Mouse (Mus musculus) hindbrain, embryonic 10.5 days (tissue): Measurements from ENCODE around the gene Acsbg1. TPM values are rescaled to one million over a fixed set of nuclear protein-coding genes. Genes with fewer than 3 reads are reported as not detected.

Experiments used
- DNase-seq: peaks from one replicate; pipeline ENCODE4 v3.0.0-alpha.2; 2017; ENCODE audit warnings: low spot score
- H3K27ac ChIP-seq: fragments of 300-500 bp; sonication (generic); 2 replicates; pipeline ENCODE4 v1.5.1; 2016; ENCODE audit warnings: mild to moderate bottlenecking, moderate library complexity
- H3K27me3 ChIP-seq: fragments of 300-500 bp; sonication (generic); 2 replicates; pipeline ENCODE4 v1.6.1; 2016; ENCODE audit warnings: mild to moderate bottlenecking; ENCODE audit not compliant: poor library complexity, insufficient read depth, severe bottlenecking
- H3K36me3 ChIP-seq: fragments of 300-500 bp; sonication (generic); 2 replicates; pipeline ENCODE4 v1.6.1; 2016; ENCODE audit warnings: mild to moderate bottlenecking, moderate library complexity
- H3K4me1 ChIP-seq: fragments of 300-500 bp; sonication (generic); replicated peaks from 2 replicates; pipeline ENCODE4 v1.6.1; 2016; ENCODE audit warnings: mild to moderate bottlenecking
- H3K4me3 ChIP-seq: fragments of 300-500 bp; sonication (generic); 2 replicates; pipeline ENCODE4 v1.5.1; 2016; ENCODE audit warnings: mild to moderate bottlenecking, moderate library complexity
- H3K9me3 ChIP-seq: fragments of 300-500 bp; sonication (generic); 2 replicates; pipeline ENCODE4 v1.6.1; 2016; ENCODE audit warnings: mild to moderate bottlenecking, moderate library complexity
- WGBS: fragments of 180-500 bp; shearing (Covaris S2); methylation state at CpG from one replicate; pipeline ENCODE4 v1.1.7; 2016; 5-methylcytosine and 5-hydroxymethylcytosine counted together
- polyA plus RNA-seq: library from polyadenylated mRNA; unstranded; fragments of >200 nt; fragmentation: Nextera tagmentation; extraction: Ambion mirVana; gene quantifications from 2 replicates; pipeline ENCODE4 v1.2.1, GENCODE M21; 2016

The Acsbg1 gene
- 7.2 and 8.7 TPM in 2 replicates for polyA plus RNA-seq

- H3K27ac ChIP-seq: peak within 1 kb of the TSS; percentile 84
- WGBS: 8% methylated on average over 10 of the region's 10 CpGs
- H3K4me3 ChIP-seq: peak within 1 kb of the TSS; percentile 38
- peak; percentile 52 for DNase-seq
- H3K4me1 ChIP-seq: peaks cover 17% of the 10 kb centered on the region
- H3K27me3 ChIP-seq: no peaks in the 10 kb centered on the region
- H3K36me3 ChIP-seq: no peaks in the 10 kb centered on the region
- H3K9me3 ChIP-seq: no peaks in the 10 kb centered on the region
Measured at GRCm38 (mm10) chr9:54661605-54662377, at the start of gene Acsbg1. Acsbg1 (minus strand) TSS chr9:54661870.

- Histone ChIP-seq H3K27ac (no peak overlapping the region), H3K36me3 (peaks cover 31% of the 10 kb centered on the region), H3K4me1 (peaks cover 2% of the 10 kb centered on the region; the same call in 1 of the 2 replicates), H3K4me3 (no peak overlapping the region), H3K9me3 (no peaks in the 10 kb centered on the region), H3K27me3 (no peaks in the 10 kb centered on the region; the same call in 1 of the 2 replicates)
- no peak for DNase-seq
- WGBS: 84% methylated on average over 5 of the region's 5 CpGs
Measured at GRCm38 (mm10) chr9:54708085-54708484, 46.4 kb upstream of the Acsbg1 start.

GRCm38 (mm10) chr9:54707288-54707999, 45.8 kb upstream of the Acsbg1 start:
- H3K4me1 ChIP-seq: peaks cover 2% of the 10 kb centered on the region; the same call in 1 of the 2 replicates
- 73% methylated on average over 8 of the region's 8 CpGs for WGBS
- H3K9me3 ChIP-seq: no peaks in the 10 kb centered on the region
- peaks cover 24% of the 10 kb centered on the region for H3K36me3 ChIP-seq
- H3K27me3 ChIP-seq: no peaks in the 10 kb centered on the region; the same call in 1 of the 2 replicates
- no peak for DNase-seq
- H3K27ac ChIP-seq: no peak overlapping the region
- H3K4me3 ChIP-seq: no peak overlapping the region

- H3K4me3 ChIP-seq: no peak overlapping the region
- H3K27me3 ChIP-seq: peaks cover 14% of the 10 kb centered on the region
- peaks cover 5% of the 10 kb centered on the region; the same call in 1 of the 2 replicates for H3K36me3 ChIP-seq
- WGBS: 50% methylated on average over 1 of the region's 1 CpGs
- no peak for DNase-seq
- no peaks in the 10 kb centered on the region for H3K9me3 ChIP-seq
- H3K27ac ChIP-seq: no peak overlapping the region
- peaks cover 2% of the 10 kb centered on the region; the same call in 1 of the 2 replicates for H3K4me1 ChIP-seq
Measured at GRCm38 (mm10) chr9:54705561-54705960, 43.9 kb upstream of the Acsbg1 start.

GRCm38 (mm10) chr9:54704361-54704760, 42.7 kb upstream of the Acsbg1 start:
- no peak overlapping the region for H3K27ac ChIP-seq
- H3K4me1 ChIP-seq: peaks cover 12% of the 10 kb centered on the region
- WGBS: 85% methylated on average over 5 of the region's 5 CpGs
- H3K9me3 ChIP-seq: no peaks in the 10 kb centered on the region
- H3K27me3 ChIP-seq: peaks cover 26% of the 10 kb centered on the region
- DNase-seq: no peak
- H3K4me3 ChIP-seq: no peak overlapping the region
- H3K36me3 ChIP-seq: peaks cover 5% of the 10 kb centered on the region; the same call in 1 of the 2 replicates

- Histone ChIP-seq H3K9me3 (no peaks in the 10 kb centered on the region), H3K27ac (no peak overlapping the region), H3K36me3 (no peaks in the 10 kb centered on the region), H3K27me3 (peaks cover 44% of the 10 kb centered on the region), H3K4me3 (no peak overlapping the region), H3K4me1 (peaks cover 18% of the 10 kb centered on the region)
- 80% methylated on average over 2 of the region's 2 CpGs for WGBS
- DNase-seq: no peak
Measured at GRCm38 (mm10) chr9:54702581-54702980, 40.9 kb upstream of the Acsbg1 start.

GRCm38 (mm10) chr9:54700746-54701145, 39.1 kb upstream of the Acsbg1 start:
- DNase-seq: no peak
- Histone ChIP-seq H3K27me3 (peaks cover 57% of the 10 kb centered on the region), H3K36me3 (no peaks in the 10 kb centered on the region), H3K9me3 (no peaks in the 10 kb centered on the region), H3K4me1 (peaks cover 16% of the 10 kb centered on the region), H3K27ac (no peak overlapping the region), H3K4me3 (no peak overlapping the region)
- 76% methylated on average over 7 of the region's 7 CpGs for WGBS

- no peak for DNase-seq
Measured at GRCm38 (mm10) chr9:54700174-54700475, 38.5 kb upstream of the Acsbg1 start.

GRCm38 (mm10) chr9:54699345-54700173, 37.9 kb upstream of the Acsbg1 start:
- peaks cover 66% of the 10 kb centered on the region for H3K27me3 ChIP-seq
- under 1% methylated on average over 92 of the region's 92 CpGs for WGBS
- DNase-seq: peak; percentile 62

More at GRCm38 (mm10) chr9:54700174-54700475, 38.5 kb upstream of the Acsbg1 start:
- 29% methylated on average over 9 of the region's 9 CpGs for WGBS
- Histone ChIP-seq H3K4me3 (peak overlapping the region; percentile 74), H3K4me1 (peaks cover 16% of the 10 kb centered on the region), H3K27ac (peak overlapping the region; percentile 84), H3K9me3 (no peaks in the 10 kb centered on the region), H3K27me3 (peaks cover 63% of the 10 kb centered on the region), H3K36me3 (no peaks in the 10 kb centered on the region)

GRCm38 (mm10) chr9:54699087-54699344, 37.3 kb upstream of the Acsbg1 start:
- peaks cover 16% of the 10 kb centered on the region for H3K4me1 ChIP-seq
- 13% methylated on average over 27 of the region's 27 CpGs for WGBS
- no peak for DNase-seq

More at GRCm38 (mm10) chr9:54699345-54700173, 37.9 kb upstream of the Acsbg1 start:
- Histone ChIP-seq H3K4me1 (peaks cover 16% of the 10 kb centered on the region), H3K4me3 (peak overlapping the region; percentile 74), H3K9me3 (no peaks in the 10 kb centered on the region), H3K36me3 (no peaks in the 10 kb centered on the region), H3K27ac (peak overlapping the region; percentile 84)

GRCm38 (mm10) chr9:54698318-54699086, 36.8 kb upstream of the Acsbg1 start, which contains the start of gene Dnaja4:
Dnaja4 (plus strand) TSS chr9:54698873.
- WGBS: 69% methylated on average over 17 of the region's 17 CpGs
- H3K36me3 ChIP-seq: no peaks in the 10 kb centered on the region
- H3K4me1 ChIP-seq: peaks cover 16% of the 10 kb centered on the region
- DNase-seq: no peak
- no peaks in the 10 kb centered on the region for H3K9me3 ChIP-seq
- peak within 1 kb of the TSS; percentile 74 for H3K4me3 ChIP-seq
- H3K27me3 ChIP-seq: peaks cover 66% of the 10 kb centered on the region
- peak within 1 kb of the TSS; percentile 84 for H3K27ac ChIP-seq

More at GRCm38 (mm10) chr9:54699087-54699344, 37.3 kb upstream of the Acsbg1 start:
- Histone ChIP-seq H3K27me3 (peaks cover 66% of the 10 kb centered on the region), H3K9me3 (no peaks in the 10 kb centered on the region), H3K4me3 (peak overlapping the region; percentile 74), H3K27ac (peak overlapping the region; percentile 84), H3K36me3 (no peaks in the 10 kb centered on the region)
